Mouse (Mus musculus) E14TG2a.4 (cell line): ENCODE data around the gene Spred1.

Source experiments
- CTCF ChIP-seq: conservative IDR thresholded peaks from 2 replicates; pipeline ENCODE4 v1.5.1; 2014; ENCODE audit warnings: low read length
- NANOG ChIP-seq: IDR thresholded peaks from 2 replicates; pipeline ENCODE4 v1.6.1; 2014; ENCODE audit warnings: borderline replicate concordance, low read length, mixed read lengths
- POU5F1 ChIP-seq: IDR thresholded peaks from 2 replicates; pipeline ENCODE4 v1.6.1; 2014; ENCODE audit warnings: low read length, borderline replicate concordance

GRCm38 (mm10) chr2:117176066-117176465 is 54.9 kb downstream of the Spred1 start:
- TF ChIP-seq CTCF (no peak), NANOG (no peak), POU5F1 (no peak)
